Mouse (Mus musculus) ES-E14 (cell line): ENCODE results near the gene Cln5. TPM values are rescaled to one million over a fixed set of nuclear protein-coding genes. Genes with fewer than 3 reads are reported as not detected.
A peak's percentile ranks its signal among the peaks of the same experiment; 100 is the strongest.

ENCODE experiments used
- DNase-seq: peaks from one replicate; pipeline ENCODE4 v3.0.0-alpha.2; 2013; ENCODE audit warnings: low read depth, low spot score
- H3K27ac ChIP-seq: 2 replicates; pipeline ENCODE4 v1.5.1; 2012; ENCODE audit warnings: low read depth, mild to moderate bottlenecking, low read length, moderate library complexity, mixed read lengths; ENCODE audit not compliant: poor library complexity, insufficient read depth, severe bottlenecking
- H3K36me3 ChIP-seq: 2 replicates; pipeline ENCODE4 v1.6.1; 2012; ENCODE audit warnings: mild to moderate bottlenecking, low read length, moderate library complexity, mixed read lengths; ENCODE audit not compliant: control insufficient read depth, poor library complexity, insufficient read depth, severe bottlenecking
- H3K4me1 ChIP-seq, 2 experiments: fragments of 150-350 bp in 1 of 2; sonication (generic) in 1 of 2; 2 replicates each; pipeline ENCODE4 v1.6.1; 2012; ENCODE audit warnings: low read length in 2 of 2, mild to moderate bottlenecking in 1 of 2, mixed read lengths in 1 of 2; ENCODE audit not compliant: control insufficient read depth in 2 of 2, insufficient read depth in 2 of 2, poor library complexity in 1 of 2
- H3K4me3 ChIP-seq, 2 experiments: fragments of 150-350 bp in 1 of 2; sonication (generic) in 1 of 2; 2 replicates each; pipeline ENCODE4 v1.5.1; 2012; ENCODE audit warnings: low read length in 2 of 2, low read depth in 1 of 2, mild to moderate bottlenecking in 1 of 2, mixed read lengths in 1 of 2; ENCODE audit not compliant: insufficient read depth in 1 of 2, poor library complexity in 1 of 2, severe bottlenecking in 1 of 2
- H3K9ac ChIP-seq: 2 replicates; pipeline ENCODE4 v1.6.1; 2012; ENCODE audit warnings: low read depth, mild to moderate bottlenecking, low read length, mixed read lengths; ENCODE audit not compliant: poor library complexity, insufficient read depth, severe bottlenecking
- H3K9me3 ChIP-seq: fragments of 150-350 bp; sonication (generic); 2 replicates; pipeline ENCODE4 v1.6.1; 2012; ENCODE audit warnings: low read depth, mild to moderate bottlenecking, low read length; ENCODE audit not compliant: control insufficient read depth, insufficient read depth
- CHD2 ChIP-seq: IDR thresholded peaks from 2 replicates; pipeline ENCODE4 v1.6.1; 2014; ENCODE audit warnings: mild to moderate bottlenecking, low read depth, low read length, inconsistent platforms
- HCFC1 ChIP-seq: IDR thresholded peaks from 2 replicates; pipeline ENCODE4 v1.6.1; 2012; ENCODE audit warnings: low read length, inconsistent platforms, borderline replicate concordance; ENCODE audit not compliant: insufficient read depth
- MAFK ChIP-seq: IDR thresholded peaks from 2 replicates; pipeline ENCODE4 v1.6.1; 2014; ENCODE audit warnings: mild to moderate bottlenecking, low read depth, low read length, inconsistent platforms; ENCODE audit not compliant: insufficient read depth
- ZC3H11A ChIP-seq: IDR thresholded peaks from 2 replicates; pipeline ENCODE4 v1.6.1; 2012; ENCODE audit warnings: low read depth, mild to moderate bottlenecking, inconsistent platforms, low read length, borderline replicate concordance
- ZNF384 ChIP-seq: IDR thresholded peaks from 2 replicates; pipeline ENCODE4 v1.6.1; 2012; ENCODE audit warnings: low read depth, low read length, inconsistent platforms
- in situ Hi-C, 2 experiments: fragments of 600-800 bp; cut with MboI; formaldehyde crosslinking; loops; one replicate each; pipeline ENCODE4 v1.15.1; 2025; ENCODE audit warnings: low sequenced_read_pairs in 2 of 2, inconsistent platforms in 1 of 2; ENCODE audit not compliant: unreplicated experiment in 2 of 2
- total RNA-seq: library from RNA; depleted of rRNA; stranded (reverse); fragments of 300-350 nt; gene quantifications from 2 replicates; pipeline ENCODE4 v1.2.3, GENCODE M21; 2012

Cln5 gene
- total RNA-seq, 1 experiment, result 12.0 TPM

DNA sequence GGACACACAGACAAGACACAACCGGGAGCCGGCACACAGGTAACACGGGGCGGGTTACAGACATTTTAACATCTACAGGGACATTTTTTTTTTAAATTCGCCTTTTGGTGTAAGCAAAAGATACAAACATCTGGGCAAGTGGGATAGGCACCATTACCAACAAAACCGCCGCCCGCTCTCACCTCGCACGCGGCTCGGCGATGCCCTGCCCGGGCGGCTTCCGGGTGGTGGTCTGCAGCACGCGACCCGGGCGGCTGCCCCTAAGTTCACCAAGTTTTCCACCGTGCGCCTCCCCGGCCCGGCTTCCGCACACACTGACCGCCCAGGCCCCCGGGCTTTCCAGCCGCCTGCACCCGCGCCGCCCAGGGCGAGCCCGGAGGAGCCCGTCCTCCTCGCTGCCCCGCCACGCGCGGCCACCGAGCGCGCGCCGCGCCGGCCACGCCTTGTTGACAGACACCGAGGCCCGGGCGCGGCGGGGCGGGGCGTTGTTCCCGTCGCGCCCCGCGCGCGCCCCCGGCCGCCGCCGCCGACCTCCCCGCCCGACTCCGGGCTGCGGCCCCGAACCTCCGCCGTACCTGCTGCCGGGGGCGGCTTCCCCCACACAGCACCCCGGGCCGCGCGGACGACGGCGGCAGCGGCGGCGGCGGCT is 28.7 kb downstream of the Cln5 start:
- DNase-seq, result no peak
- TF ChIP-seq HCFC1, result peak; percentile 54; the same call in 1 of the 2 replicates
- TF ChIP-seq MAFK, result no peak
- in situ Hi-C loops, result no loop called here
- Histone ChIP-seq H3K36me3 (peaks cover 6% of the 10 kb centered on the region; the same call in 1 of the 2 replicates), H3K4me3 (peak overlapping the region; percentile 77 to 96), H3K4me1 (peaks cover 9 to 16% of the 10 kb centered on the region in 2 experiments), H3K9me3 (no peaks in the 10 kb centered on the region), H3K27ac (peak overlapping the region; percentile 92), H3K9ac (peak overlapping the region; percentile 88)

DNA sequence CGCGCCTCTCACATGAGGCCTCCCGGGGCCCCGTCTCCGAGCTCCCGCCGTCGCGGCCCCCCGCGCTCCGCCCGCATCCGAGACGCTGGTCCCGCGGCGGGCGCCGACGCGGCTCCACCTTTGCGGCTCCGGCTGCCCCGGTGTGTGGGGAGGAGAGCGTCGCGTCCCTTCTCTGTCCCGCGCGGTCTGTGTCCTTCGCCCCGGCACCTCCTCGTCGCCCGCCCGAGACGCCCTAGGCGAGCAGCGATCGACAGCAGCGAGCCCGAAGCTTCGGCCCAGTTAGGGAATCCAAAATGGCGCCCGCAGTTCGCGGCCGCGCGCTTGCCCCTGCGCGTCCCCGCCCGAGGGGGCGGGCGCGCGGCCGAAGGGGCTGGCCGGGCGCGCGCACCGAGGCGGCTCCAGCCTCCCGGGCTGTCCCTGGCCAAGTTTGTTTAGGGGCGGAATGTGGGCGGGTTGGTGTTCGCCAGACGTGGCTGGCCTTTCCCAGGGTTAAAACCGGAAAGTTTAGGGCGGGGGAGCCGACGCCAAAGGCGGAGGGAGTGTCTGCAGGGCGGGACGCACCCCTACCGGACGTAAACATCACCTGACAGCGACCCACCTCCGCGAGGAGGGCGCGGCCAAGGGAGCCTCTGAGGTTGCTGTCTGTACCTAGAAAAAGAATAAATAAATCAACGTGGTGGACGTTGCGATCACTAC is 29.4 kb downstream of the Cln5 start, which contains the start of gene Fbxl3:
Gene Fbxl3 (minus strand): TSS at position 329 of the 696 bp plus-strand sequence.
- H3K36me3 ChIP-seq, result peaks cover 6% of the 10 kb centered on the region; the same call in 1 of the 2 replicates
- in situ Hi-C loops, result no loop called here
- peak; percentile 96 for DNase-seq
- H3K9ac ChIP-seq, result peak within 1 kb of the TSS; percentile 88
- peak within 1 kb of the TSS; percentile 92 for H3K27ac ChIP-seq
- no peaks in the 10 kb centered on the region for H3K9me3 ChIP-seq
- TF ChIP-seq HCFC1 (peak; percentile 14; the same call in 1 of the 2 replicates), ZC3H11A (no peak), MAFK (no peak), CHD2 (no peak), ZNF384 (no peak)
- H3K4me3 ChIP-seq, result peak within 1 kb of the TSS; percentile 77 to 96
- H3K4me1 ChIP-seq, result peaks cover 8 to 13% of the 10 kb centered on the region in 2 experiments; a peak in 3 of 4 replicates

DNA sequence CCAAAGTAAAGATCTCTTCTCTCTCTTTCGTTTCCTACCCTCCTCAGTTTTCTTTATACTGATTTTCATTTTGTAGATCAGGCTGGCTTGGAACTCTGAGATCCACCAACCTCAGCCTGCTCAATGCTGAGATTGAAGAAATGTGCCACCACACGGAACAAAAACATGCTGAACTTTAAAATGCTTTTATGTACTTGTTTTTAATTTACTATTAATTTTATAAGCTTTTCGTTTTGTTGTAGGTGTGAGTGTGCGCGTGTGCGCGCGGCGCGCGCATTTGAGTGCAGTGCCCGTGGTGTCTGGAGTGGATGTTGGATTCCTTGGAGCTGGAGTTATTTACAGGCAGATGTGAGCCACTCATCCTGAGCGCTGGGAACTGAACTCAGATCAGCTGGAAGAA is 30.3 kb downstream of the Cln5 start:
- H3K4me1 ChIP-seq, result peaks cover 8 to 13% of the 10 kb centered on the region in 2 experiments; a peak in 3 of 4 replicates
- DNase-seq, result no peak
- H3K36me3 ChIP-seq, result peaks cover 5% of the 10 kb centered on the region; the same call in 1 of the 2 replicates
- H3K27ac ChIP-seq, result no peak overlapping the region
- H3K9ac ChIP-seq, result no peak overlapping the region
- H3K9me3 ChIP-seq, result no peaks in the 10 kb centered on the region
- H3K4me3 ChIP-seq, result peak overlapping the region in 1 of 2 experiments; percentile 66; a peak in 1 of 4 replicates
- in situ Hi-C loops, result no loop called here
- TF ChIP-seq HCFC1 (no peak), CHD2 (no peak), MAFK (no peak), ZC3H11A (no peak), ZNF384 (no peak)

DNA sequence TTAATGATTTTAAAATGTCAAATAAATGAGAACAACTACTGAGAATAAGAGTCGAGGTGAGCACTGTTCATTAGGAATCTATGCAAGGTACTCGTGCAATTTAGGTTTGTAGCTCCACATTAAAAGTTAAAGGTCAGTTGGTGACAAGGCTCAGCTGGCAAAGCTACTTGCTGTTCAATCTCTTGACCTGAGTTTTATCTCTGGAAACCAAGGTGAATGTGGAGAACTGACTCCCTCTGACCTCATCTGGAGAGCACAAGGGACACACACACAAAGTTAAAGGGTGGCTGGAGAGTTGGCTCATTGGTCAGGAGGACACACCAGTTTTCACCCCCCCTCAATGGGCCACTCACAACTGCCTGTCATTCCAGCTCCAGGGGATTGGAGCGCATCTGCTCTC is 31.2 kb downstream of the Cln5 start:
- H3K9me3 ChIP-seq, result no peaks in the 10 kb centered on the region
- no peak for DNase-seq
- no peak overlapping the region for H3K27ac ChIP-seq
- TF ChIP-seq ZNF384, result no peak
- TF ChIP-seq ZC3H11A, result no peak
- TF ChIP-seq MAFK, result no peak
- no peak for TF ChIP-seq HCFC1
- no peak for TF ChIP-seq CHD2
- no peak overlapping the region for H3K4me3 ChIP-seq
- in situ Hi-C loops, result no loop called here
- H3K9ac ChIP-seq, result no peak overlapping the region
- H3K4me1 ChIP-seq, result peaks cover 8 to 11% of the 10 kb centered on the region in 2 experiments; a peak in 3 of 4 replicates
- H3K36me3 ChIP-seq, result peaks cover 5% of the 10 kb centered on the region; the same call in 1 of the 2 replicates
